Mouse (Mus musculus) heart, postnatal 0 days (tissue): ENCODE data around the gene Smim6. TPM values are rescaled to one million over a fixed set of nuclear protein-coding genes. Genes with fewer than 3 reads are reported as not detected.

Source experiments
- ATAC-seq: fragments of 200-750 bp; cut with Nextera tagmentation; 2 replicates; pipeline ENCODE4 v1.8.0; 2017; ENCODE audit warnings: low read depth, moderate number of reproducible peaks, moderate library complexity; ENCODE audit not compliant: insufficient read depth
- DNase-seq: peaks from one replicate; pipeline ENCODE4 v3.0.0-alpha.2; 2016; ENCODE audit warnings: low spot score
- H3K27ac ChIP-seq: fragments of 300-500 bp; sonication (generic); 2 replicates; pipeline ENCODE4 v1.5.1; 2014; ENCODE audit warnings: low read depth, mild to moderate bottlenecking
- H3K27me3 ChIP-seq: fragments of 300-500 bp; sonication (generic); 2 replicates; pipeline ENCODE4 v1.6.1; 2014; ENCODE audit warnings: low read length, mixed read lengths; ENCODE audit not compliant: control insufficient read depth, insufficient read depth
- H3K36me3 ChIP-seq: fragments of 300-500 bp; sonication (generic); replicated peaks from 2 replicates; pipeline ENCODE4 v1.6.1; 2014; ENCODE audit warnings: low read length, mixed read lengths; ENCODE audit not compliant: control insufficient read depth, insufficient read depth
- H3K4me1 ChIP-seq: fragments of 300-500 bp; sonication (generic); 2 replicates; pipeline ENCODE4 v1.6.1; 2014; ENCODE audit warnings: antibody characterized with exemption; ENCODE audit not compliant: control insufficient read depth, insufficient read depth
- H3K4me2 ChIP-seq: fragments of 300-500 bp; sonication (generic); 2 replicates; pipeline ENCODE4 v1.6.1; 2014; ENCODE audit warnings: low read depth, mild to moderate bottlenecking, low read length, moderate library complexity
- H3K4me3 ChIP-seq: fragments of 300-500 bp; sonication (generic); 2 replicates; pipeline ENCODE4 v1.5.1; 2014; ENCODE audit warnings: low read depth, low read length
- H3K9ac ChIP-seq: fragments of 300-500 bp; sonication (generic); replicated peaks from 2 replicates; pipeline ENCODE4 v1.6.1; 2014; ENCODE audit warnings: low read depth, low read length, mixed read lengths
- H3K9me3 ChIP-seq: fragments of 300-500 bp; sonication (generic); replicated peaks from 2 replicates; pipeline ENCODE4 v1.6.1; 2016; ENCODE audit warnings: low read length; ENCODE audit not compliant: control insufficient read depth
- CTCF ChIP-seq: IDR thresholded peaks from 2 replicates; pipeline ENCODE4 v1.5.1; 2016; ENCODE audit warnings: antibody characterized with exemption, control low read depth, low read depth
- EP300 ChIP-seq: IDR thresholded peaks from 2 replicates; pipeline ENCODE4 v1.6.1; 2016; ENCODE audit warnings: antibody characterized with exemption, low read depth
- WGBS: fragments of 180-500 bp; shearing (Covaris S2); extraction: QIAGEN DNeasy Blood & Tissue Kit; methylation state at CpG from one replicate; pipeline ENCODE4 v1.1.7; 2014; 5-methylcytosine and 5-hydroxymethylcytosine counted together
- polyA plus RNA-seq: library from polyadenylated mRNA; unstranded; fragments of >200 nt; fragmentation: Nextera tagmentation; extraction: Ambion mirVana; gene quantifications from 2 replicates; pipeline ENCODE4 v1.2.1, GENCODE M21; 2015
- total RNA-seq: library from RNA; depleted of rRNA; stranded (reverse); fragments of >200 nt; gene quantifications from 2 replicates; pipeline ENCODE4 v1.2.3, GENCODE M21; 2014; ENCODE audit warnings: low replicate concordance

Gene Smim6
- total and polyA plus RNA-seq, 2 experiments from 2014 or later: 0.98 TPM; not detected in 1

GRCm38 (mm10) chr11:115945247-115945646 is 33.4 kb downstream of the Smim6 start:
- H3K4me3 ChIP-seq: no peak overlapping the region
- WGBS: 83% methylated on average over 8 of the region's 8 CpGs
- no peaks in the 10 kb centered on the region for H3K27me3 ChIP-seq
- DNase-seq (no peak), ATAC-seq (no peak)
- TF ChIP-seq EP300 (no peak), CTCF (no peak)
- H3K9me3 ChIP-seq: no peaks in the 10 kb centered on the region
- no peaks in the 10 kb centered on the region for H3K4me1 ChIP-seq
- H3K4me2 ChIP-seq: no peak overlapping the region
- no peak overlapping the region for H3K27ac ChIP-seq
- peaks cover 59% of the 10 kb centered on the region for H3K36me3 ChIP-seq
- no peak overlapping the region for H3K9ac ChIP-seq

- Histone ChIP-seq H3K4me1 (no peaks in the 10 kb centered on the region), H3K27me3 (no peaks in the 10 kb centered on the region), H3K36me3 (peaks cover 55% of the 10 kb centered on the region), H3K27ac (peak overlapping the region; percentile 50), H3K4me2 (no peak overlapping the region), H3K9me3 (no peaks in the 10 kb centered on the region), H3K4me3 (no peak overlapping the region), H3K9ac (no peak overlapping the region)
- WGBS: 75% methylated on average over 9 of the region's 9 CpGs
- DNase-seq (no peak), ATAC-seq (peak; percentile 55)
- TF ChIP-seq EP300 (no peak), CTCF (no peak)
Measured at GRCm38 (mm10) chr11:115946221-115946828, 34.5 kb downstream of the Smim6 start.

GRCm38 (mm10) chr11:115948316-115948715 is 36.5 kb downstream of the Smim6 start:
- Histone ChIP-seq H3K27ac (no peak overlapping the region), H3K4me2 (no peak overlapping the region), H3K4me1 (no peaks in the 10 kb centered on the region), H3K4me3 (no peak overlapping the region), H3K9me3 (no peaks in the 10 kb centered on the region), H3K27me3 (no peaks in the 10 kb centered on the region), H3K36me3 (peaks cover 60% of the 10 kb centered on the region), H3K9ac (no peak overlapping the region)
- WGBS: 89% methylated on average over 9 of the region's 9 CpGs
- TF ChIP-seq CTCF: no peak
- no peak for TF ChIP-seq EP300
- ATAC-seq: no peak
- no peak for DNase-seq

- no peak overlapping the region for H3K9ac ChIP-seq
Measured at GRCm38 (mm10) chr11:115950719-115951118, 38.9 kb downstream of the Smim6 start.

GRCm38 (mm10) chr11:115954712-115955111 is 42.9 kb downstream of the Smim6 start:
- Histone ChIP-seq H3K9me3 (no peaks in the 10 kb centered on the region), H3K36me3 (peaks cover 60% of the 10 kb centered on the region), H3K27ac (no peak overlapping the region), H3K9ac (no peak overlapping the region), H3K4me2 (no peak overlapping the region), H3K4me3 (no peak overlapping the region), H3K27me3 (no peaks in the 10 kb centered on the region), H3K4me1 (no peaks in the 10 kb centered on the region)
- TF ChIP-seq EP300 (no peak), CTCF (no peak)
- WGBS: 73% methylated on average over 5 of the region's 5 CpGs
- DNase-seq: no peak
- no peak for ATAC-seq

More at GRCm38 (mm10) chr11:115950719-115951118, 38.9 kb downstream of the Smim6 start:
- Histone ChIP-seq H3K4me2 (no peak overlapping the region), H3K9me3 (no peaks in the 10 kb centered on the region), H3K4me1 (no peaks in the 10 kb centered on the region), H3K27ac (no peak overlapping the region), H3K4me3 (no peak overlapping the region), H3K36me3 (peaks cover 70% of the 10 kb centered on the region), H3K27me3 (no peaks in the 10 kb centered on the region)
- TF ChIP-seq CTCF (no peak), EP300 (no peak)
- ATAC-seq (no peak), DNase-seq (no peak)
- 80% methylated on average over 2 of the region's 2 CpGs for WGBS

GRCm38 (mm10) chr11:115955195-115955858 is 43.5 kb downstream of the Smim6 start:
- Histone ChIP-seq H3K36me3 (peaks cover 66% of the 10 kb centered on the region), H3K27me3 (no peaks in the 10 kb centered on the region), H3K27ac (no peak overlapping the region), H3K4me3 (no peak overlapping the region), H3K4me1 (no peaks in the 10 kb centered on the region), H3K4me2 (no peak overlapping the region), H3K9ac (no peak overlapping the region), H3K9me3 (no peaks in the 10 kb centered on the region)
- no peak for TF ChIP-seq CTCF
- TF ChIP-seq EP300: no peak
- 75% methylated on average over 10 of the region's 10 CpGs for WGBS
- DNase-seq (no peak), ATAC-seq (no peak; the same call in 1 of the 2 replicates)
